ENCODE assay signal across 28 mouse cellular contexts in genomic region chr17:14706066-14706465, GRCm38 (mm10). TPM values are rescaled to one million over a fixed set of nuclear protein-coding genes. Genes with fewer than 3 reads are reported as not detected.
DNase-seq lines count a peak whose midpoint lies in the region; ATAC-seq and TF ChIP-seq lines count a peak whose summit lies in the region.
"Had no signal": no experiment of that assay in that cellular context is flagged by ENCODE, and none has a peak within 500 bp of the region (broad histone marks: within the 10 kb centered on the region; RNA-seq: fewer than 3 reads in every experiment).

No protein-coding gene starts in this region.

- TF ChIP-seq CTCF in layer of hippocampus, adult 2 months (conservative IDR thresholded peaks at IDR 0.05), result no peak

- H3K4me1 ChIP-seq in heart, embryonic 10.5 days, result 0 out of 2 replicates have a peak, but pooled peaks cover 8% of the 10 kb centered on the region
- H3K4me1 ChIP-seq: embryonic facial prominence, embryonic 12.5 days; forebrain, embryonic 12.5 days; forebrain, embryonic 15.5 days; hindbrain, embryonic 13.5 days had no signal

- peak; percentile 55 for DNase-seq in heart, embryonic 10.5 days (ENCODE audit: low spot score)
- DNase-seq in heart, postnatal 25 days (ENCODE audit: low spot score), result no peak
- DNase-seq in layer of hippocampus, adult 2 months (ENCODE audit: low spot score in 2 of 2), result no peak
- no peak for DNase-seq in layer of hippocampus, adult 18-20 months (ENCODE audit: low spot score in 2 of 2)
- peak; percentile 69 for DNase-seq in NIH3T3 (ENCODE audit: low read depth)
- no peak for DNase-seq in lung, postnatal 4 days
- DNase-seq: adrenal gland, adult 8-10 months; adrenal gland, postnatal 36 days; cerebellum, adult 11 months; cerebellum, adult 2 months; cerebellum, adult 9-11 months; cerebellum, postnatal 25 days; gastrocnemius, postnatal 25 days; heart, postnatal 36 days had no signal

- no peaks in the 10 kb centered on the region; the same call in 1 of the 2 replicates for H3K27me3 ChIP-seq in heart, embryonic 10.5 days (ENCODE audit: insufficient read depth, poor library complexity, severe bottlenecking)
- H3K27me3 ChIP-seq: embryonic facial prominence, embryonic 12.5 days; embryonic facial prominence, embryonic 15.5 days; forebrain, embryonic 12.5 days; forebrain, embryonic 15.5 days; hindbrain, embryonic 13.5 days had no signal

- ATAC-seq in erythroblast, adult 5-6 weeks (replicated peaks; ENCODE audit: low FRiP score, poor library complexity, severe bottlenecking), result no peak
- ATAC-seq: activated CD4-positive, CD25-positive, alpha-beta regulatory T cell, adult 4 months; CD4-positive, CD25-positive, alpha-beta regulatory T cell, adult 4 months; forebrain, embryonic 15.5 days; hindbrain, embryonic 16.5 days; intestine, embryonic 16.5 days had no signal

- H3K4me3 ChIP-seq in heart, embryonic 10.5 days, result no peak overlapping the region
- no peak overlapping the region for H3K4me3 ChIP-seq in layer of hippocampus, adult 2 months
- H3K4me3 ChIP-seq: embryonic facial prominence, embryonic 12.5 days; embryonic facial prominence, embryonic 15.5 days; erythroblast, embryonic 14.5 days; forebrain, embryonic 12.5 days; forebrain, embryonic 15.5 days; heart, embryonic 13.5 days; hindbrain, embryonic 10.5 days; hindbrain, embryonic 13.5 days had no signal

- intact Hi-C loops in heart, postnatal 25 days (cut with DNase I), result no loop called here

- no peaks in the 10 kb centered on the region for H3K9me3 ChIP-seq in heart, embryonic 10.5 days
- H3K9me3 ChIP-seq: embryonic facial prominence, embryonic 12.5 days; embryonic facial prominence, embryonic 15.5 days; forebrain, embryonic 12.5 days; forebrain, embryonic 15.5 days; heart, embryonic 13.5 days; hindbrain, embryonic 10.5 days; hindbrain, embryonic 13.5 days had no signal

- no peaks in the 10 kb centered on the region for H3K36me3 ChIP-seq in heart, embryonic 10.5 days
- H3K36me3 ChIP-seq: embryonic facial prominence, embryonic 12.5 days; embryonic facial prominence, embryonic 15.5 days; forebrain, embryonic 12.5 days; forebrain, embryonic 15.5 days; heart, embryonic 13.5 days; hindbrain, embryonic 10.5 days; hindbrain, embryonic 13.5 days had no signal

- WGBS in heart, embryonic 10.5 days, result 71% methylated on average over 4 of the region's 4 CpGs

- no peak overlapping the region for H3K27ac ChIP-seq in heart, embryonic 10.5 days
- H3K27ac ChIP-seq in layer of hippocampus, adult 2 months, result peak overlapping the region; percentile 53; the same call in 1 of the 2 replicates
- H3K27ac ChIP-seq: embryonic facial prominence, embryonic 12.5 days; embryonic facial prominence, embryonic 15.5 days; forebrain, embryonic 12.5 days; forebrain, embryonic 15.5 days; heart, embryonic 13.5 days; hindbrain, embryonic 10.5 days; hindbrain, embryonic 13.5 days had no signal

RNA-seq across cellular contexts. Expression of gene Thbs2, which starts 12.0 kb away (rescaled TPM):
- polyA plus RNA-seq in heart, embryonic 10.5 days (2016; fragmentation: Nextera tagmentation; extraction: Ambion mirVana), result 1.2 and 1.3 TPM in 2 replicates
- 10 to 100 TPM; 14.6 to 16.5 TPM for total RNA-seq in heart, postnatal 25 days (2021)
- 1 to 10 TPM; 3.3 to 3.6 TPM for total RNA-seq in layer of hippocampus, adult 2 months (2021)
- 1 to 10 TPM; 3.0 to 4.0 TPM for total RNA-seq in layer of hippocampus, adult 18-20 months (2021)
- total RNA-seq in erythroblast, adult 5-6 weeks (2015; ENCODE audit: low replicate concordance), result not detected in 2 replicates
- not detected in 2 replicates for total RNA-seq in erythroblast, adult 5-6 weeks (2017; ENCODE audit: low replicate concordance)
- total RNA-seq: MEL had no signal
- polyA plus RNA-seq: activated CD4-positive, CD25-positive, alpha-beta regulatory T cell, adult 4 months; CD4-positive, CD25-positive, alpha-beta regulatory T cell, adult 4 months; erythroblast, embryonic 14.5 days had no signal

Comparison
In these comparisons a context has a peak if more than half of its experiments do, and no peak if none do; other contexts are left out.
1. DNase-seq: peak in heart, embryonic 10.5 days (single experiment) and NIH3T3 (single experiment); none in heart, postnatal 25 days (single experiment), layer of hippocampus, adult 2 months (0 of 2), layer of hippocampus, adult 18-20 months (0 of 2) and lung, postnatal 4 days (0 of 2).